Mouse (Mus musculus) lung, adult 2 months (tissue): Measurements from ENCODE around the gene Tmem87b.

Experiments
- CTCF ChIP-seq: fragments of 200-500 bp; IDR thresholded peaks from 2 replicates; pipeline ENCODE4 v1.5.1; 2011; ENCODE audit warnings: mild to moderate bottlenecking, low read length, control low read depth; ENCODE audit not compliant: insufficient read depth
- POLR2A ChIP-seq: fragments of 200-500 bp; IDR thresholded peaks from 2 replicates; pipeline ENCODE4 v1.6.1; 2011; ENCODE audit warnings: low read depth, mild to moderate bottlenecking, control low read depth, low read length, borderline replicate concordance; ENCODE audit errors: extremely low read depth

- TF ChIP-seq CTCF = no peak
- TF ChIP-seq POLR2A = no peak
These were observed 6.0 kb downstream of the Tmem87b start for GRCm38 (mm10) chr2:128823893-128824292.
